Mouse (Mus musculus): ENCODE data around the gene Ndufs3.

GRCm38 (mm10) chr2:90861486-90861885 is 43.1 kb downstream of the Ndufs3 start:
- no peak for TF ChIP-seq GATA1 (IDR thresholded peaks at IDR 0.05; ENCODE audit: low read length)
- TF ChIP-seq TAL1 (IDR thresholded peaks at IDR 0.05; ENCODE audit: low read length), result no peak

Data from erythroblast, embryonic 14.5 days (primary cell).